Mouse (Mus musculus) cerebellum, adult 9-11 months (tissue): ENCODE results near the gene Caprin1.

Experiments
- DNase-seq: peaks from one replicate; pipeline ENCODE4 v3.0.0; 2022

Gene Caprin1

DNA sequence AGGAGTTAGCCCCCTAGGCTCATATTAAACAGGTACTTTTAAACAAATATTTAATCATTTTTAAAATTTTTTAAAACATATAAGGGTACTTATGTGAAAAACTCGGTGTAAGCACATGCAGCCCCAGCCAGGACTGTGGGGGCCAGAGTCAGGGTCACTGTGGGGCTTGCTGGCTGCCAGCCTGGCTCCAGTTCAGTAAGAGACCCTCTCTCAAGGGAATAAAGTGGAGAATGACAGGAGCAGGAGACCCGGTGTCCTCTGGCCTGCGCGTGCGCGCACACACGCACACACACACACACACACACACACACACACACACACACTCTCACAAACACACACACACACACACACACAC is 78.2 kb downstream of the Caprin1 start:
- no peak for DNase-seq

- DNase-seq, result peak; percentile 57
Measured at GRCm38 (mm10) chr2:103718594-103719291, 78.7 kb downstream of the Caprin1 start.

GRCm38 (mm10) chr2:103714412-103714811 is 83.0 kb downstream of the Caprin1 start:
- peak; percentile 14 for DNase-seq

GRCm38 (mm10) chr2:103713831-103714230 is 83.6 kb downstream of the Caprin1 start:
- DNase-seq, result no peak
